Mouse (Mus musculus) heart, postnatal 0 days (tissue): ENCODE measurements at regions not wholly inside any gene's neighbourhood (a gene's known extent, or its start where the extent isn't known, plus 50 kb on each side); places are given as distances from the start of the nearest gene placed in this dataset.

ENCODE experiments used
- ATAC-seq: fragments of 200-750 bp; cut with Nextera tagmentation; 2 replicates; pipeline ENCODE4 v1.8.0; 2017; ENCODE audit warnings: low read depth, moderate number of reproducible peaks, moderate library complexity; ENCODE audit not compliant: insufficient read depth
- DNase-seq: peaks from one replicate; pipeline ENCODE4 v3.0.0-alpha.2; 2016; ENCODE audit warnings: low spot score
- H3K27ac ChIP-seq: fragments of 300-500 bp; sonication (generic); 2 replicates; pipeline ENCODE4 v1.5.1; 2014; ENCODE audit warnings: low read depth, mild to moderate bottlenecking
- H3K27me3 ChIP-seq: fragments of 300-500 bp; sonication (generic); 2 replicates; pipeline ENCODE4 v1.6.1; 2014; ENCODE audit warnings: low read length, mixed read lengths; ENCODE audit not compliant: control insufficient read depth, insufficient read depth
- H3K36me3 ChIP-seq: fragments of 300-500 bp; sonication (generic); replicated peaks from 2 replicates; pipeline ENCODE4 v1.6.1; 2014; ENCODE audit warnings: low read length, mixed read lengths; ENCODE audit not compliant: control insufficient read depth, insufficient read depth
- H3K4me1 ChIP-seq: fragments of 300-500 bp; sonication (generic); 2 replicates; pipeline ENCODE4 v1.6.1; 2014; ENCODE audit warnings: antibody characterized with exemption; ENCODE audit not compliant: control insufficient read depth, insufficient read depth
- H3K4me2 ChIP-seq: fragments of 300-500 bp; sonication (generic); 2 replicates; pipeline ENCODE4 v1.6.1; 2014; ENCODE audit warnings: low read depth, mild to moderate bottlenecking, low read length, moderate library complexity
- H3K4me3 ChIP-seq: fragments of 300-500 bp; sonication (generic); 2 replicates; pipeline ENCODE4 v1.5.1; 2014; ENCODE audit warnings: low read depth, low read length
- H3K9ac ChIP-seq: fragments of 300-500 bp; sonication (generic); replicated peaks from 2 replicates; pipeline ENCODE4 v1.6.1; 2014; ENCODE audit warnings: low read depth, low read length, mixed read lengths
- H3K9me3 ChIP-seq: fragments of 300-500 bp; sonication (generic); replicated peaks from 2 replicates; pipeline ENCODE4 v1.6.1; 2016; ENCODE audit warnings: low read length; ENCODE audit not compliant: control insufficient read depth
- CTCF ChIP-seq: IDR thresholded peaks from 2 replicates; pipeline ENCODE4 v1.5.1; 2016; ENCODE audit warnings: antibody characterized with exemption, control low read depth, low read depth
- EP300 ChIP-seq: IDR thresholded peaks from 2 replicates; pipeline ENCODE4 v1.6.1; 2016; ENCODE audit warnings: antibody characterized with exemption, low read depth
- WGBS: fragments of 180-500 bp; shearing (Covaris S2); extraction: QIAGEN DNeasy Blood & Tissue Kit; methylation state at CpG from one replicate; pipeline ENCODE4 v1.1.7; 2014; 5-methylcytosine and 5-hydroxymethylcytosine counted together

GRCm38 (mm10) chr14:107952076-107952475 lies 961.9 kb downstream of the Slitrk1 start:
- TF ChIP-seq CTCF = no peak
- no peak for TF ChIP-seq EP300
- no peaks in the 10 kb centered on the region for H3K27me3 ChIP-seq
- H3K9me3 ChIP-seq = no peaks in the 10 kb centered on the region
- no peak overlapping the region for H3K4me2 ChIP-seq
- 59% methylated on average over 1 of the region's 1 CpGs for WGBS
- H3K9ac ChIP-seq = no peak overlapping the region
- no peak overlapping the region for H3K27ac ChIP-seq
- no peak overlapping the region for H3K4me3 ChIP-seq
- no peaks in the 10 kb centered on the region for H3K36me3 ChIP-seq
- ATAC-seq (no peak), DNase-seq (no peak)
- H3K4me1 ChIP-seq = no peaks in the 10 kb centered on the region

DNA sequence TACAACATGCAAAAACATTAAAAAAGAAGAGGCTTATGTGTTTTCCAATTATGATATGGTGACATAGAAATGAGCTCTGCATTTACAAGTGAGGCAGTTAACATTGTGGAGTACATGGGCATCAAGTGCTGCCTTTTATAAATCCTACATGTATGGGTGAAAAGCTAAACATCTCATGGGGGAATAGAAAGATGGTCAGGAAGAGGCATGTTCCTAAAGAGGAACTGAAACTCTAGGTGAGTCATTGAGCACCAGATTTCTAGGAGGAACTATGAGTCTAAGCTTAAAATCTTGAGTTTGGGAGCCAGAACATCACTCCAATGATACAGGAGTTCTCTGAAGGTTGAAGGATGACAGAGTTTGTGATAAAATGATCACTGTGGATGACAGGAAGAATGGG lies 1010.2 kb downstream of the Slitrk1 start:
- ATAC-seq (no peak), DNase-seq (no peak)
- no peak overlapping the region for H3K27ac ChIP-seq
- H3K4me1 ChIP-seq = no peaks in the 10 kb centered on the region
- TF ChIP-seq CTCF (no peak), EP300 (no peak)
- H3K4me2 ChIP-seq = no peak overlapping the region
- no peak overlapping the region for H3K4me3 ChIP-seq
- H3K9me3 ChIP-seq = no peaks in the 10 kb centered on the region
- no peak overlapping the region for H3K9ac ChIP-seq
- H3K27me3 ChIP-seq = no peaks in the 10 kb centered on the region
- H3K36me3 ChIP-seq = no peaks in the 10 kb centered on the region

DNA sequence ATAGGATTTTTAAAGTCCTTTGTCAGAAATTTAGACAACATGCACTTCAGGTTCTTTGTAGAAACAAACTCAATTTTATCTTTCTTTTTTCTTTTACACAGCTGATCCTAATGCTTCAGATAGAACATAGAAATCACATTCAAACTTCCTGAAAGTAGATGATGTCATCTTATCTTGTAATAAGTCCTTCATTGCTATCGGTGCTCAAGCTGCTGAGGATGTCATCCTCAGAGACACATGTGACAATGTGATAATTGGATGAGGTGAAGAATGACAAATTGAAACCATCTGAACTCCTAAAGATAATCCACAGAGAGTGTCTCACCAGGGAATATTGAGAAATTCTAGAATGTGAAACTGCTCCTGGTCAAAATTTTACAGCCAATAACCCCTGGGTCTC lies 1012.1 kb downstream of the Slitrk1 start:
- TF ChIP-seq EP300 (no peak), CTCF (no peak)
- no peak overlapping the region for H3K27ac ChIP-seq
- ATAC-seq = no peak
- DNase-seq = no peak
- no peak overlapping the region for H3K4me3 ChIP-seq
- no peaks in the 10 kb centered on the region for H3K4me1 ChIP-seq
- H3K4me2 ChIP-seq = no peak overlapping the region
- no peaks in the 10 kb centered on the region for H3K9me3 ChIP-seq
- 45% methylated on average over 1 of the region's 1 CpGs for WGBS
- no peak overlapping the region for H3K9ac ChIP-seq
- no peaks in the 10 kb centered on the region for H3K27me3 ChIP-seq
- H3K36me3 ChIP-seq = no peaks in the 10 kb centered on the region

GRCm38 (mm10) chr14:107860895-107861294 lies 1053.1 kb downstream of the Slitrk1 start:
- Histone ChIP-seq H3K9me3 (no peaks in the 10 kb centered on the region), H3K9ac (no peak overlapping the region), H3K4me1 (no peaks in the 10 kb centered on the region), H3K27me3 (no peaks in the 10 kb centered on the region), H3K4me2 (no peak overlapping the region), H3K4me3 (no peak overlapping the region), H3K36me3 (no peaks in the 10 kb centered on the region), H3K27ac (no peak overlapping the region)
- DNase-seq = no peak
- TF ChIP-seq EP300 (no peak), CTCF (no peak)
- no peak for ATAC-seq

DNA sequence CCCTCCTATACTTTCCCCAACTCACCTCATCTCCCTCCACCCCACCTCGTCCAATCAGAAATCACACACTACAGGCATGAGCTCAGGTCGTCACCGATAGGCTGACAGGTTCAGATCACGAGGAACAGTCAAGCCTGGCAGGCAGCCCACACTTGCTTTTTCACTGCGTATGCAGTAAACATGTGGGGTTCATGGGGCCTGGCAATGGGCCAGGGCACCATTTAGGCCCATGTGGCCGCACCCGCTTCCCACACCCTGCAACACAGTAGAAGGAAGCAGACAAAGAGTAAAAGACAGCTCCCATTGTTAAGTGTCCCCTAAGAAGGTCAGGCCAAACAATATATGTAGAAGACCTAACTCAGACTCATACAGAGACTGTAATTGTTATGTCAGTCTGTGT lies 1064.3 kb downstream of the Slitrk1 start:
- Histone ChIP-seq H3K27me3 (no peaks in the 10 kb centered on the region), H3K9me3 (no peaks in the 10 kb centered on the region), H3K4me2 (no peak overlapping the region), H3K4me3 (no peak overlapping the region), H3K27ac (no peak overlapping the region), H3K9ac (no peak overlapping the region), H3K4me1 (no peaks in the 10 kb centered on the region), H3K36me3 (no peaks in the 10 kb centered on the region)
- TF ChIP-seq CTCF = no peak
- ATAC-seq = no peak
- DNase-seq = no peak
- WGBS = 71% methylated on average over 7 of the region's 7 CpGs

DNA sequence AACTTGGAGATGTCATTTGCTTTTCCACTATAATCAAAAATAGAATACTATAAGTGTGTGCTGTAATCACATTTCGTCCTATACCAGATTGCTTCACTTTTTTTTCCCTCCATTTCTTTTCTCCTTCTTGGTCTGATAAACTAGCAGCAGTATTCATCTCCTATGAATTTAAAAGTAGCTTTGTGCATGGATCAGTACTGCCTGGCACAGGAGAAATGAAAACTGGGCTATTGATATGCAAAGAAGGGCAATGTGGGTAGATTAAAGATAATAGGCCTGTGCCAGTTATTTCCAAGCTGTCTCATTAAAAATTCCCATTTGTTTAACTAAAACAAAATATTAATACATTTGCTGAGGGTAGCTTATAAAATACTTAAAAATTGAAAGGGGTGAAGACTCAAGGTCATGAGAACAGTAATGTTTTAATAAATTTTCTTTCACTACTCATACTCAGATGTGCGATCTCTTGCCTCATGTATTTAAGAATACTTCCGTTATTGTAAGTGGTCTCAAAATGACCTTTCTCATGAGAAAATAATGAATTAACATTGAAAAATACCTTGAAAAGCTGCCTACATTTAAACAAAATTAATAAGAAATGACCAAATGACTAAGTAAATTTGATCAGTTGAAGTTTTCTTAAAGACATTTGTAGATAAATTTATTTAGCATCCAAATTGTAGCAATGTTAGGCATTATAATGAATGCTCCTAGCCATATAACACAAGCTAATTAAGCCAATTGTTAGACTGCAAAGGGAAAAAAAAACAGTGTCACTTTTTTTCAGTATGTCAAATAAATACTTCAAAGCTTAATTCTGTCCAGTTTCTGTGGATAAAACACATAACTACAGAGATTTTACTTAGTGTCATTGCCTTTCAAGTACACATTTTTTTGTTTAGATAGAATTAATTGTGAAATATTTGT lies 1068.4 kb downstream of the Slitrk1 start:
- Histone ChIP-seq H3K9ac (no peak overlapping the region), H3K4me3 (no peak overlapping the region), H3K4me2 (no peak overlapping the region), H3K27me3 (no peaks in the 10 kb centered on the region), H3K36me3 (no peaks in the 10 kb centered on the region), H3K9me3 (no peaks in the 10 kb centered on the region), H3K4me1 (no peaks in the 10 kb centered on the region), H3K27ac (no peak overlapping the region)
- TF ChIP-seq CTCF = no peak
- TF ChIP-seq EP300 = no peak
- no peak for ATAC-seq
- 77% methylated on average over 3 of the region's 3 CpGs for WGBS
- no peak for DNase-seq
